Mouse (Mus musculus) embryo, embryonic 9.5 days (tissue): ENCODE data around the gene Sacs.

Experiments
- DNase-seq: peaks from one replicate; pipeline ENCODE4 v3.0.0-alpha.2; 2017; ENCODE audit errors: extremely low spot score

Gene Sacs

GRCm38 (mm10) chr14:61237101-61237654, 98.9 kb downstream of the Sacs start:
- DNase-seq = no peak

- DNase-seq = no peak
These were observed 100.5 kb downstream of the Sacs start for GRCm38 (mm10) chr14:61238751-61239150.

DNA sequence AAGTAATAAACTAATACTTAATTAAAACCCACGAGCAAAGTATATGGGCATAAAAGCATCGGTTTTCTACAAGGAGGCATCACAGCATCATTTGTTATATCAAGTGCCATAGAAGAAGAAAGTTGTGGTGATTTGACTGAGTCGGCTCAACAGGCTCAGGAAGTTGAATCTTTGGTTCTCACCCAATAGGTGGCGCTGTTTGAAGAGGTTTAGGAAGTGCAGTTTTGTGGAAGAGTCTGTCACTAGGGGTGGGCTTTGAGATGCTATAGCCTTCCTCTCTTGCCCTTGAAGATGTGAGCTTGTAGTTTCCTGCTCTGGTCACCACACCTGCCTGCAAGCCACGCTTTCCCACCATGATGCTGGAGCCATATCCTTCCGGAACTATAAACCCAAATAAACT, 104.4 kb downstream of the Sacs start:
- peak; percentile 19 for DNase-seq

- DNase-seq = no peak
These were observed 108.2 kb downstream of the Sacs start for GRCm38 (mm10) chr14:61246444-61246843.

DNA sequence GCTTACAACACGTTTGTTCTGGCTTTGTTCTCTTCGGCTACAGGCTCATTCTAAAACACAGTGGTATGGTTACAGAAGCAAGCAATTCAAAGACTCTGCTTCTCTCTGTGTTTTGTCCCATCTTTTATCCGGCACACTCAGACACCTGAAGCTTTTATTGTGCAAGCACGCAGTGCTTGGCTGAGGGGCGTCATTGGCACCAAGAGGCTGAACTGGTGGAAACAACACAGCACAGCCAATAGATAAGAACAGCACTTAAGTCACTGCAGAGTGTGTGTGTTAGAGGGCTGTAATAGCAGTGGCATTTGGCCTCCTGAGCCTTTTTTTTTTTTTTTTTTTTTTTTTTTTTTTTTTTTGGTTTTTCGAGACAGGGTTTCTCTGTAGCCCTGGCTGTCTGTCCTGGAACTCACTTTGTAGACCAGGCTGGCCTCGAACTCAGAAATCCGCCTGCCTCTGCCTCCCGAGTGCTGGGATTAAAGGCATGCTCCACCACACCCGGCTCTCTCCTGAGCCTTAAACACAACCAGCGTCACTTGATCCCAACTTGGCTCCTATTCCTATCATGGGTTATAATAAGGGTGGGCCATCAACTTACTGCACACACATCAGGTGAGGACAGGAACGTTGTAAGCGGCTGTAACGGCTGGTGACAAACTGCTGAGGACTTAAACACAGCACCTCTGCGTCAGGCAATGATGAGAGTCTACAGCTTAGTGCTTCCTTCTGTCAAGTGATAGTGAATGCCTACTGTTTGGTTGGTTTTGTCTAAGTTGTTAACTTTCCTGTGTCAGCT, 114.5 kb downstream of the Sacs start:
- DNase-seq = no peak

GRCm38 (mm10) chr14:61258352-61258751, 120.1 kb downstream of the Sacs start, which contains the start of gene Sgcg:
Gene Sgcg, minus strand, starts transcription at chr14:61258490.
- DNase-seq = no peak

- DNase-seq = no peak
These were observed 120.8 kb downstream of the Sacs start for GRCm38 (mm10) chr14:61259084-61259483.

- no peak for DNase-seq
These were observed 129.7 kb downstream of the Sacs start for GRCm38 (mm10) chr14:61267908-61268475.

GRCm38 (mm10) chr14:61274414-61275198, 136.3 kb downstream of the Sacs start:
- peak; percentile 23 for DNase-seq

GRCm38 (mm10) chr14:61277285-61277684, 139.0 kb downstream of the Sacs start:
- peak; percentile 36 for DNase-seq

DNA sequence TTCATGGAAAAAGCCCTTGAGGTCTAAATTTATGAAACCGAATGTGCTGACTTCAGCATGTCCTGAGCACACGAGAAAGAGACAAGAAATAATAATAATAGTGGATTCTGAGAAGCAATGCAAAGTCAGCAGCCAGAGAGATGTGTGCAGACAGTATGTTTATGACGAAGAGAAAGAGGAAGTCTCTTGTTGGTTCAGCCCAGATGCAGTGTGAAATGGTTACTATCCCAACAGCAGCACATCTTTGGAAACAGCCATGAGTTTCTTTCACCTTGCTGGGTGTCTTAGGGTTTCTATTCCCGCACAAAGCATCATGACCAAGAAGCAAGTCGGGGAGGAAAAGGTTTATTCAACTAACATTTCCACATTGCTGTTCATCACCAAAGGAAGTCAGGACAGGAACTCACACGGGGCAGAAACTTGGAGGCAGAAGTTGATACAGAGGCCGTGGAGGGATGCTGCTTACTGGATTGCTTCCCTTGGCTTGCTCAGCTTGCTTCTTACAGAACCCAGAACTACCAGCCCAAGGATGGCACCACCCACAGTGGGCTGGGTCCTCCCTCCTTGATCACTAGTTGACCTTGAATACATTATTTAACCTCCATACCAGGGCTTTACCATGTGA, 140.5 kb downstream of the Sacs start:
- DNase-seq = no peak

- no peak for DNase-seq
These were observed 150.5 kb downstream of the Sacs start for GRCm38 (mm10) chr14:61288606-61289286.
